Mouse (Mus musculus) layer of hippocampus, adult 8-10 months (tissue): ENCODE data around the gene Gm45021. TPM values are rescaled to one million over a fixed set of nuclear protein-coding genes. Genes with fewer than 3 reads are reported as not detected.

Source experiments
- DNase-seq, 2 experiments: peaks; one replicate each; pipeline ENCODE4 v3.0.0; 2022; ENCODE audit warnings: low spot score in 2 of 2
- total RNA-seq, 4 experiments: library from RNA; stranded (reverse); gene quantifications; 2 replicates each; pipeline ENCODE4 v1.2.4; 2022

Gene Gm45021
- not detected for total RNA-seq

GRCm38 (mm10) chr6:48589194-48589750, at the start of gene Gm45021:
Gene Gm45021, plus strand, starts transcription at chr6:48589610.
- no peak for DNase-seq

- no peak for DNase-seq
Observed at GRCm38 (mm10) chr6:48539860-48540259, 49.5 kb upstream of the Gm45021 start.

GRCm38 (mm10) chr6:48540721-48541120, 48.7 kb upstream of the Gm45021 start:
- no peak for DNase-seq

- no peak for DNase-seq
Observed at GRCm38 (mm10) chr6:48541560-48542450, 47.6 kb upstream of the Gm45021 start.

GRCm38 (mm10) chr6:48542631-48543030, 46.8 kb upstream of the Gm45021 start:
- DNase-seq = no peak

- DNase-seq = no peak
Observed at GRCm38 (mm10) chr6:48545251-48545650, 44.2 kb upstream of the Gm45021 start.

- no peak for DNase-seq
Observed at GRCm38 (mm10) chr6:48546271-48546670, 43.1 kb upstream of the Gm45021 start.

GRCm38 (mm10) chr6:48546858-48547257, 42.6 kb upstream of the Gm45021 start:
- no peak for DNase-seq

- DNase-seq = no peak
Observed at GRCm38 (mm10) chr6:48548314-48548713, 41.1 kb upstream of the Gm45021 start.

- DNase-seq = no peak
Observed at GRCm38 (mm10) chr6:48552918-48553317, 36.5 kb upstream of the Gm45021 start.

GRCm38 (mm10) chr6:48553819-48554218, 35.6 kb upstream of the Gm45021 start:
- DNase-seq = no peak

GRCm38 (mm10) chr6:48554280-48555103, 34.9 kb upstream of the Gm45021 start, which contains the start of gene Lrrc61:
Gene Lrrc61, plus strand, starts transcription at chr6:48554796.
- DNase-seq = peak; percentile 96 to 98

- DNase-seq = peak; percentile 65 to 78
Observed at GRCm38 (mm10) chr6:48555104-48555890, 34.1 kb upstream of the Gm45021 start.

GRCm38 (mm10) chr6:48555956-48556355, 33.5 kb upstream of the Gm45021 start:
- no peak for DNase-seq

- no peak for DNase-seq
Observed at GRCm38 (mm10) chr6:48565693-48566310, 23.6 kb upstream of the Gm45021 start.

GRCm38 (mm10) chr6:48566312-48566711, 23.1 kb upstream of the Gm45021 start:
- DNase-seq = no peak

- no peak for DNase-seq
Observed at GRCm38 (mm10) chr6:48568036-48568984, 21.1 kb upstream of the Gm45021 start.

- DNase-seq = no peak
Observed at GRCm38 (mm10) chr6:48569065-48569807, 20.2 kb upstream of the Gm45021 start.

- DNase-seq = no peak
Observed at GRCm38 (mm10) chr6:48572014-48572413, 17.4 kb upstream of the Gm45021 start.
